Mouse (Mus musculus): ENCODE measurements around the gene Bhmt2. TPM values are rescaled to one million over a fixed set of nuclear protein-coding genes. Genes with fewer than 3 reads are reported as not detected.

Gene Bhmt2
- polyA plus RNA-seq (2015; fragmentation: Nextera tagmentation; extraction: Ambion mirVana): 0.09 TPM in 1 of 2 replicates, not detected in the other

GRCm38 (mm10) chr13:93674131-93674561 lies at the start of gene Bhmt2, which contains the start of gene Dmgdh:
TSS of gene Bhmt2 (minus strand) at chr13:93674302.
TSS of gene Dmgdh (plus strand) at chr13:93674433.
- 6% methylated on average over 29 of the region's 31 CpGs for WGBS
- ATAC-seq: no peak
- H3K9me3 ChIP-seq (replicated peaks): no peaks in the 10 kb centered on the region
- peaks cover 13% of the 10 kb centered on the region for H3K27me3 ChIP-seq
- no peak within 1 kb of the TSS for H3K4me3 ChIP-seq
- 0 out of 2 replicates have a peak, but pooled peaks cover 6% of the 10 kb centered on the region for H3K4me1 ChIP-seq
- H3K27ac ChIP-seq: no peak within 1 kb of the TSS
- H3K9ac ChIP-seq: no peak within 1 kb of the TSS
- no peaks in the 10 kb centered on the region for H3K36me3 ChIP-seq (ENCODE audit: poor library complexity, severe bottlenecking)
- peak within 1 kb of the TSS; percentile 33 for H3K4me2 ChIP-seq

DNA sequence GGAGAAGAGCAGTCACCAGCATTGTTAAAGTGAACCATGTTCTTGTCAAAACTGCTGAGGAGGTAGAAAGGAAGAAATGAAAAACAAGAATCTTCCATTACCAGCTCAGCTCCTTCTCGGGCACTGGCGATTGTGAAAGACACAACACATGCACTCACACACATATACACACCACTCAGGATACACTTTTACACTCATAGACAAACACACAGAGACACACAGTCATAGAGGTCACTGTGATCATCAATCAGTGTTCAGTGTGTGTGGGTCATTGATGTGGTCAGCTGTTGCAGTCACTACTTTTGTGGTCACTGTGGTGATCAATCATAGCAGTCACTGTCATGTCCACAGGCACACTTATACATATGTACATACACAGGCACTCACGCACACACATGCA lies 49.4 kb upstream of the Bhmt2 start:
- H3K4me1 ChIP-seq: no peaks in the 10 kb centered on the region
- H3K27me3 ChIP-seq: no peaks in the 10 kb centered on the region
- no peak overlapping the region for H3K4me2 ChIP-seq
- no peak overlapping the region for H3K9ac ChIP-seq
- H3K4me3 ChIP-seq: no peak overlapping the region
- no peaks in the 10 kb centered on the region for H3K36me3 ChIP-seq (ENCODE audit: poor library complexity, severe bottlenecking)
- H3K9me3 ChIP-seq (replicated peaks): no peaks in the 10 kb centered on the region
- no peak overlapping the region for H3K27ac ChIP-seq
- ATAC-seq: 0 out of 2 replicates have a peak, but pooled peaks have one; percentile 30
- WGBS: 88% methylated on average over 3 of the region's 3 CpGs

DNA sequence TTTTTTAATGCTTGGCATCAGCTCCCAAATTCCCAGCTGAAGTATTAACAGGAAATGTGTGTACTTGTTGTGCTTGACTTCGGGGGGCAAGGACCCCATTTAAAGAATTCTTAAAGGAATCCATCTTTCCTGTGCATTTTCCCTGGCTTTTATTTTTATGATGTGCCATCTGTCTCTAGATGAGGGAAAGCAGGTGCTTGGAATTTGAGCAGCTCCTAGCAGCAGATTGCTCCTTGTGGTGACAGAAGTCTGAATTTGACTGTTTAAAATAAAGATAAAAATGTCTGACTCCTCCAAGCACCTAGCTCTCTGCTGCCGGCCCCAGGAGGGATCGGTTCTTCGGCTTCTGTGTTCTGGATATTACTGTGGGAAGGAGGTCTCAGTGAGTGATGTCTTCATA lies 47.8 kb upstream of the Bhmt2 start:
- H3K36me3 ChIP-seq (ENCODE audit: poor library complexity, severe bottlenecking): no peaks in the 10 kb centered on the region
- no peak overlapping the region for H3K4me2 ChIP-seq
- H3K27me3 ChIP-seq: no peaks in the 10 kb centered on the region
- no peaks in the 10 kb centered on the region for H3K4me1 ChIP-seq
- no peak overlapping the region for H3K4me3 ChIP-seq
- H3K9ac ChIP-seq: no peak overlapping the region
- H3K9me3 ChIP-seq (replicated peaks): no peaks in the 10 kb centered on the region
- WGBS: 82% methylated on average over 4 of the region's 4 CpGs
- ATAC-seq: no peak
- no peak overlapping the region for H3K27ac ChIP-seq

- Histone ChIP-seq H3K9me3 (replicated peaks) (no peaks in the 10 kb centered on the region), H3K9ac (no peak overlapping the region), H3K4me2 (no peak overlapping the region), H3K27me3 (no peaks in the 10 kb centered on the region), H3K4me3 (no peak overlapping the region), H3K27ac (no peak overlapping the region), H3K4me1 (no peaks in the 10 kb centered on the region), H3K36me3 (ENCODE audit: poor library complexity, severe bottlenecking) (no peaks in the 10 kb centered on the region)
- 5% methylated on average over 7 of the region's 7 CpGs for WGBS
- ATAC-seq: no peak
Observed at GRCm38 (mm10) chr13:93718948-93719347, 44.8 kb upstream of the Bhmt2 start.

DNA sequence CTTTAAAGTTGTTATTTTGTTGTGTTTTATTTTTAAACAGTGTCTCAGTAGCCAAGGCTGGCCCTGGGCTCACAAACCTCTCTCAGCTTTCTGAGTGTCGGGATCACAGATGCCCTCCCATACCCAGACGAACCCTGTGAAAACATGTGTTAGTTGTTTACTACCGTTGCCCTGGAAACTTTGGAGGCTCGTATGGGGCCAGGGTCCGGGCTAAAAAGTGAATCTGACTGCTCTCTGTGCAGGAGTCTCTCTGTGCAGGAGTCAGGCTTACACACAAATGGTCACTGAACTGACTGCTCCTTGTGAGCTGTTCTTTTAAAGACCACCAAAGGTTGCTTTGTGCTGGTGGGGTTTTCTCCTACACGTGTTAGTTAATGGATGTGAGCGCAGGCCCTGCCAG lies 43.0 kb upstream of the Bhmt2 start:
- 40% methylated on average over 7 of the region's 7 CpGs for WGBS
- H3K4me3 ChIP-seq: no peak overlapping the region
- no peaks in the 10 kb centered on the region for H3K4me1 ChIP-seq
- no peaks in the 10 kb centered on the region for H3K9me3 ChIP-seq (replicated peaks)
- H3K4me2 ChIP-seq: no peak overlapping the region
- no peak overlapping the region for H3K27ac ChIP-seq
- H3K36me3 ChIP-seq (ENCODE audit: poor library complexity, severe bottlenecking): no peaks in the 10 kb centered on the region
- no peak overlapping the region for H3K9ac ChIP-seq
- ATAC-seq: no peak
- H3K27me3 ChIP-seq: no peaks in the 10 kb centered on the region

- ATAC-seq: no peak
- no peaks in the 10 kb centered on the region for H3K4me1 ChIP-seq
- H3K27me3 ChIP-seq: no peaks in the 10 kb centered on the region
- H3K4me2 ChIP-seq: no peak overlapping the region
- no peak overlapping the region for H3K4me3 ChIP-seq
- WGBS: 84% methylated on average over 3 of the region's 3 CpGs
- H3K9ac ChIP-seq: no peak overlapping the region
- no peak overlapping the region for H3K27ac ChIP-seq
- H3K36me3 ChIP-seq (ENCODE audit: poor library complexity, severe bottlenecking): no peaks in the 10 kb centered on the region
- H3K9me3 ChIP-seq (replicated peaks): no peaks in the 10 kb centered on the region
Observed at GRCm38 (mm10) chr13:93713826-93714225, 39.7 kb upstream of the Bhmt2 start.

GRCm38 (mm10) chr13:93712362-93712761 lies 38.3 kb upstream of the Bhmt2 start:
- Histone ChIP-seq H3K36me3 (ENCODE audit: poor library complexity, severe bottlenecking) (no peaks in the 10 kb centered on the region), H3K4me3 (no peak overlapping the region), H3K4me1 (no peaks in the 10 kb centered on the region), H3K9ac (no peak overlapping the region), H3K27ac (no peak overlapping the region), H3K27me3 (no peaks in the 10 kb centered on the region), H3K4me2 (no peak overlapping the region), H3K9me3 (replicated peaks) (no peaks in the 10 kb centered on the region)
- WGBS: 86% methylated on average over 4 of the region's 4 CpGs
- no peak for ATAC-seq

DNA sequence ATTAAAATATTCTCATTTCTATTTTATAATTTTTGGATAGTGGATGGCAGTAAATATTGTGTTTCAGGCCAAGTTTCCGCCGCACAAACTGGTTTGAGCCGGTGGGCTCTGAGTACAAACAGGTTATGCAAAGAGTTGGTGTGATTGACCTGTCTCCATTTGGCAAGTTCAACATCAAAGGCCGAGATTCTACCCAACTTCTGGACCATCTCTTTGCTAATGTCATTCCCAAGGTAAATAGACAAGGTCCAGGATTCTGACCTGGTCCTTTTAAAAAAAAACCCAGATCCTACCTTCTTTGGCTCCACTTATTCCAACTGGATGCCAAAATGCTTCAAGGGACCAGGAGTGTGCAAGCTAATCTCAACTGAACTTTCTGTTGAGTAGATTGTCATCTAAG lies 37.1 kb upstream of the Bhmt2 start:
- no peak for ATAC-seq
- Histone ChIP-seq H3K4me1 (no peaks in the 10 kb centered on the region), H3K4me3 (no peak overlapping the region), H3K27ac (no peak overlapping the region), H3K27me3 (no peaks in the 10 kb centered on the region), H3K9me3 (replicated peaks) (no peaks in the 10 kb centered on the region), H3K4me2 (no peak overlapping the region), H3K9ac (no peak overlapping the region), H3K36me3 (ENCODE audit: poor library complexity, severe bottlenecking) (no peaks in the 10 kb centered on the region)
- WGBS: 89% methylated on average over 4 of the region's 4 CpGs

GRCm38 (mm10) chr13:93710325-93710724 lies 36.2 kb upstream of the Bhmt2 start:
- H3K9ac ChIP-seq: no peak overlapping the region
- no peaks in the 10 kb centered on the region for H3K27me3 ChIP-seq
- H3K4me3 ChIP-seq: no peak overlapping the region
- no peak for ATAC-seq
- no peaks in the 10 kb centered on the region for H3K36me3 ChIP-seq (ENCODE audit: poor library complexity, severe bottlenecking)
- no peaks in the 10 kb centered on the region for H3K9me3 ChIP-seq (replicated peaks)
- 87% methylated on average over 4 of the region's 4 CpGs for WGBS
- no peak overlapping the region for H3K4me2 ChIP-seq
- no peak overlapping the region for H3K27ac ChIP-seq
- no peaks in the 10 kb centered on the region for H3K4me1 ChIP-seq

GRCm38 (mm10) chr13:93707271-93707670 lies 33.2 kb upstream of the Bhmt2 start:
- H3K4me2 ChIP-seq: no peak overlapping the region
- H3K9me3 ChIP-seq (replicated peaks): no peaks in the 10 kb centered on the region
- no peaks in the 10 kb centered on the region for H3K36me3 ChIP-seq (ENCODE audit: poor library complexity, severe bottlenecking)
- no peak for ATAC-seq
- WGBS: 83% methylated on average over 4 of the region's 4 CpGs
- H3K9ac ChIP-seq: no peak overlapping the region
- H3K4me3 ChIP-seq: no peak overlapping the region
- H3K4me1 ChIP-seq: no peaks in the 10 kb centered on the region
- no peak overlapping the region for H3K27ac ChIP-seq
- H3K27me3 ChIP-seq: no peaks in the 10 kb centered on the region

DNA sequence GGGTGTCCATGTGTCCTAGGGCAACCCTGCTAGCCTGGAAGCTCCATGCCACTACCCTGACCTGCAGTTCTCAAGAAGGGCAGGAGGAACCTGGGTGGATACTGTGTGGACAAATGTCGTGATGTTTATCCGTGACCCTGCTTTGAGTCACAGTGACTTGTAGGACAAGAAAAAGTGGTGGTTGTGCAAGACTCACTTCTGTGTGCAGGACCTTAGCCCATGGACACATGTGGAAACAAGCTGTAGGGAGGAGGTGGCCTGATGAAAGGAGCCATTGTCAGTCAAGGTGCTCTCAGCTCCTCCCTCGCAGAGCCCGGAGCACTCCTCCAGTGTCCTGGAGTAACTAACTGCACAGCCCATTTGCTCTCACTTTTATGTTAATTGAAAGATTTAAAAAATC lies 31.6 kb upstream of the Bhmt2 start:
- Histone ChIP-seq H3K9me3 (replicated peaks) (no peaks in the 10 kb centered on the region), H3K4me1 (no peaks in the 10 kb centered on the region)

GRCm38 (mm10) chr13:93698866-93699265 lies 24.8 kb upstream of the Bhmt2 start:
- no peak overlapping the region for H3K27ac ChIP-seq
- no peaks in the 10 kb centered on the region for H3K27me3 ChIP-seq
- no peak overlapping the region for H3K4me2 ChIP-seq
- no peaks in the 10 kb centered on the region for H3K36me3 ChIP-seq (ENCODE audit: poor library complexity, severe bottlenecking)
- ATAC-seq: no peak
- H3K4me3 ChIP-seq: no peak overlapping the region
- H3K9me3 ChIP-seq (replicated peaks): no peaks in the 10 kb centered on the region
- no peak overlapping the region for H3K9ac ChIP-seq
- 60% methylated on average over 6 of the region's 6 CpGs for WGBS
- peaks cover 6% of the 10 kb centered on the region; the same call in 1 of the 2 replicates for H3K4me1 ChIP-seq

More for the DNA sequence above, 31.6 kb upstream of the Bhmt2 start:
- H3K4me2 ChIP-seq: no peak overlapping the region
- ATAC-seq: no peak
- no peak overlapping the region for H3K9ac ChIP-seq
- 86% methylated on average over 4 of the region's 4 CpGs for WGBS
- no peaks in the 10 kb centered on the region for H3K27me3 ChIP-seq
- no peak overlapping the region for H3K27ac ChIP-seq
- no peak overlapping the region for H3K4me3 ChIP-seq
- no peaks in the 10 kb centered on the region for H3K36me3 ChIP-seq (ENCODE audit: poor library complexity, severe bottlenecking)

GRCm38 (mm10) chr13:93690821-93691220 lies 16.7 kb upstream of the Bhmt2 start:
- H3K36me3 ChIP-seq (ENCODE audit: poor library complexity, severe bottlenecking): no peaks in the 10 kb centered on the region
- no peaks in the 10 kb centered on the region for H3K4me1 ChIP-seq
- no peaks in the 10 kb centered on the region for H3K27me3 ChIP-seq
- no peaks in the 10 kb centered on the region for H3K9me3 ChIP-seq (replicated peaks)
- no peak overlapping the region for H3K9ac ChIP-seq
- 89% methylated on average over 1 of the region's 1 CpGs for WGBS
- ATAC-seq: no peak
- no peak overlapping the region for H3K4me3 ChIP-seq
- no peak overlapping the region for H3K4me2 ChIP-seq
- no peak overlapping the region for H3K27ac ChIP-seq
